Mouse (Mus musculus): Measurements from ENCODE around the gene Wfs1.

DNA sequence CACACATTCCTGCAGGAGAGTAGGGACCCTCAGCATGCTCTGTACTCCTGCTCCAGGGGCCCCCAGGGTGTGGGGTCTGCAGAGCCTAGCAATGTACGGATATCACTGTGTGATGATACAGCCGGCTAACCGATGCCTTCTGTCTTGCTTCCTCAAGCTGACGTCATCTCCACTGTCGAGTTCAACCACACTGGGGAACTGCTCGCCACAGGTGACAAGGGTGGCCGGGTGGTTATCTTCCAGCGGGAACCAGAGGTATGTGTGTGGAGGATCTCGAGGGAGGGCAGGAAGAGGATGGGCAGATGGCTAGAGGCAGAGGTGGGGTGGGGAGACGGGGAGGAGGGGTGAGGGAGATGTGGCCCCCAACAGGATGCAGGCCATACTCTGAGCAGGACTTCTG lies 66.2 kb downstream of the Wfs1 start:
- TF ChIP-seq CTCF (IDR thresholded peaks at IDR 0.05) (no peak), EP300 (IDR thresholded peaks at IDR 0.05) (no peak)
